In genomic region chr9:50580370-50580769, GRCm38 (mm10) we compare ENCODE assay signal across 31 mouse cellular contexts. TPM values are rescaled to one million over a fixed set of nuclear protein-coding genes. Genes with fewer than 3 reads are reported as not detected.
DNase-seq lines count a peak whose midpoint lies in the region.
"Had no signal": no experiment of that assay in that cellular context is flagged by ENCODE, and none has a peak within 500 bp of the region (broad histone marks: within the 10 kb centered on the region; RNA-seq: fewer than 3 reads in every experiment).

No protein-coding gene starts in this region.

- no peaks in the 10 kb centered on the region for H3K4me1 ChIP-seq in limb, embryonic 10.5 days
- H3K4me1 ChIP-seq: embryonic facial prominence, embryonic 13.5 days; embryonic facial prominence, embryonic 15.5 days; forebrain, embryonic 12.5 days had no signal

- intact Hi-C loops in heart, postnatal 25 days (cut with DNase I): no loop called here
- intact Hi-C loops in gastrocnemius, postnatal 36 days (cut with DNase I): no loop called here

- no peaks in the 10 kb centered on the region for H3K27me3 ChIP-seq in limb, embryonic 10.5 days (ENCODE audit: low read depth, poor library complexity, severe bottlenecking)
- H3K27me3 ChIP-seq: CH12.LX; embryonic facial prominence, embryonic 13.5 days; embryonic facial prominence, embryonic 15.5 days; forebrain, embryonic 12.5 days had no signal

- 31% methylated on average over 4 of the region's 4 CpGs for WGBS in limb, embryonic 10.5 days

- DNase-seq in heart, adult 11 months: peak; percentile 35
- no peak for DNase-seq in heart, postnatal 25 days (ENCODE audit: low spot score)
- peak; percentile 16 for DNase-seq in limb, embryonic 10.5 days (ENCODE audit: low spot score)
- no peak for DNase-seq in spleen, adult 18-20 months
- no peak for DNase-seq in gastrocnemius, postnatal 36 days
- DNase-seq: adrenal gland, adult 8-10 months; adrenal gland, postnatal 14 days; B cell, adult 2 months; cerebellum, adult 11 months; cerebellum, adult 18-20 months; cerebellum, adult 8-10 months; cerebellum, adult 9-11 months; cerebellum, postnatal 14 days; cerebellum, postnatal 36 days; embryo, embryonic 11 days had no signal

- H3K27ac ChIP-seq in limb, embryonic 10.5 days: no peak overlapping the region
- H3K27ac ChIP-seq: embryonic facial prominence, embryonic 13.5 days; embryonic facial prominence, embryonic 15.5 days; forebrain, embryonic 10.5 days; forebrain, embryonic 12.5 days had no signal

- no peaks in the 10 kb centered on the region for H3K9me3 ChIP-seq in limb, embryonic 10.5 days (replicated peaks)
- H3K9me3 ChIP-seq: embryonic facial prominence, embryonic 13.5 days; embryonic facial prominence, embryonic 15.5 days; forebrain, embryonic 10.5 days; forebrain, embryonic 12.5 days; G1E had no signal

- H3K4me3 ChIP-seq in limb, embryonic 10.5 days: no peak overlapping the region
- H3K4me3 ChIP-seq: embryonic facial prominence, embryonic 13.5 days; embryonic facial prominence, embryonic 15.5 days; erythroblast, embryonic 14.5 days; forebrain, embryonic 10.5 days; forebrain, embryonic 12.5 days had no signal

- no peaks in the 10 kb centered on the region for H3K36me3 ChIP-seq in limb, embryonic 10.5 days
- H3K36me3 ChIP-seq: embryonic facial prominence, embryonic 13.5 days; embryonic facial prominence, embryonic 15.5 days; forebrain, embryonic 10.5 days; forebrain, embryonic 12.5 days; G1E had no signal

RNA-seq across cellular contexts. Expression of gene Tex12, which starts 19.2 kb away (rescaled TPM):
- total RNA-seq in heart, postnatal 25 days (2021): not detected
- not detected in 2 replicates for polyA plus RNA-seq in limb, embryonic 10.5 days (2016; fragmentation: Nextera tagmentation; extraction: Ambion mirVana)
- not detected for total RNA-seq in gastrocnemius, postnatal 36 days (2021)
- total RNA-seq: adrenal gland, adult 18-20 months; adrenal gland, adult 8-10 months; adrenal gland, postnatal 14 days; adrenal gland, postnatal 4 days; CH12.LX; common myeloid progenitor, adult 5-6 weeks; G1E had no signal
- polyA plus RNA-seq: activated CD4-positive, CD25-positive, alpha-beta regulatory T cell, adult 4 months; brain, embryonic 14.5 days; CD4-positive, CD25-positive, alpha-beta regulatory T cell, adult 4 months; embryonic facial prominence, embryonic 11.5 days; embryonic facial prominence, embryonic 13.5 days; embryonic facial prominence, embryonic 15.5 days; erythroblast, embryonic 14.5 days; forebrain, embryonic 10.5 days; forebrain, embryonic 14.5 days; forebrain, embryonic 16.5 days; G1E had no signal

RNA-seq across cellular contexts. Expression of gene Sdhd, which starts 23.2 kb away (rescaled TPM):
- 100 to 1,000 TPM; 709 to 741 TPM for total RNA-seq in heart, postnatal 25 days (2021)
- polyA plus RNA-seq in limb, embryonic 10.5 days (2016; fragmentation: Nextera tagmentation; extraction: Ambion mirVana): 337 and 352 TPM in 2 replicates
- 100 to 1,000 TPM; 313 to 336 TPM for total RNA-seq in gastrocnemius, postnatal 36 days (2021)

RNA-seq across cellular contexts. Expression of gene Timm8b, which starts 23.3 kb away (rescaled TPM):
- total RNA-seq in heart, postnatal 25 days (2021): 100 to 1,000 TPM; 271 to 273 TPM
- 297 and 307 TPM in 2 replicates for polyA plus RNA-seq in limb, embryonic 10.5 days (2016; fragmentation: Nextera tagmentation; extraction: Ambion mirVana)
- 100 to 1,000 TPM; 184 to 202 TPM for total RNA-seq in gastrocnemius, postnatal 36 days (2021)

RNA-seq across cellular contexts. Expression of gene Bco2, which starts 25.4 kb away (rescaled TPM):
- under 1 TPM; 0.31 to 0.36 TPM for total RNA-seq in heart, postnatal 25 days (2021)
- polyA plus RNA-seq in limb, embryonic 10.5 days (2016; fragmentation: Nextera tagmentation; extraction: Ambion mirVana): 0.06 TPM in 1 of 2 replicates, not detected in the other
- total RNA-seq in gastrocnemius, postnatal 36 days (2021): under 1 TPM in 1 of 2 experiments, not detected in 1; 0.36 TPM
- total RNA-seq: common myeloid progenitor, adult 5-6 weeks had no signal
- polyA plus RNA-seq: erythroblast, embryonic 14.5 days; G1E had no signal

RNA-seq across cellular contexts. Expression of gene Il18, which starts 25.7 kb away (rescaled TPM):
- 1 to 10 TPM; 1.3 to 1.4 TPM for total RNA-seq in heart, postnatal 25 days (2021)
- polyA plus RNA-seq in limb, embryonic 10.5 days (2016; fragmentation: Nextera tagmentation; extraction: Ambion mirVana): 0.50 TPM in 1 of 2 replicates, not detected in the other
- total RNA-seq in gastrocnemius, postnatal 36 days (2021): 1 to 10 TPM in 1 of 2 experiments, under 1 TPM in 1; 0.87 to 1.4 TPM
- total RNA-seq: G1E had no signal
- polyA plus RNA-seq: erythroblast, embryonic 14.5 days; G1E had no signal

Comparison
In these comparisons a context has a peak if more than half of its experiments do, and no peak if none do; other contexts are left out.
1. DNase-seq: peak in heart, adult 11 months (single experiment) and limb, embryonic 10.5 days (single experiment); none in heart, postnatal 25 days (single experiment), spleen, adult 18-20 months (0 of 2) and gastrocnemius, postnatal 36 days (0 of 2).